Mouse (Mus musculus): ENCODE measurements at regions not wholly inside any gene's neighbourhood (a gene's known extent, or its start where the extent isn't known, plus 50 kb on each side); places are given as distances from the start of the nearest gene placed in this dataset.

DNA sequence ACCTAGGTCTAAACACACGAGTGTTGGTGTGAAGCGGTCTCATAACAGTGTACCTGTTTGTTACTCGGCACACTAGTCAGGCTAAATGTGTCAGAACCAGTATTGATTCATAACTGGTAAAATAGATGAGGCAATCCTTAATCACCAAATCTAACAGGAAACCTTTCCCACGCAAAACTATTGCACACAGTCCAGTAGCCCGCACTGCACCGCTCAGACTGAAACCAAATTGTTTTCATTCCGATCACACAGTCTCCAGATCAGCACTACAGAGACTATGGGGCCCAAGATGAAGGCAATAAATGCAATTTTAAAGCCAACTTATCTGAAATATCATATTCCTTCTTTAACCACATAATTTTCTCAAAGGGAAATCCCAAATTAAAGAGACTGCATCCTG is 246.1 kb upstream of the Smim15 start:
- TF ChIP-seq CTCF (IDR thresholded peaks at IDR 0.05; ENCODE audit: low read depth) (no peak), EP300 (IDR thresholded peaks at IDR 0.05; ENCODE audit: low read depth) (no peak)
- H3K9me3 ChIP-seq (replicated peaks; ENCODE audit: control insufficient read depth, low read length), result no peaks in the 10 kb centered on the region
- no peaks in the 10 kb centered on the region for H3K4me1 ChIP-seq (ENCODE audit: control insufficient read depth, insufficient read depth)
- WGBS, result 62% methylated on average over 7 of the region's 7 CpGs
- H3K36me3 ChIP-seq (replicated peaks; ENCODE audit: control insufficient read depth, insufficient read depth, low read length), result no peaks in the 10 kb centered on the region
- no peak overlapping the region for H3K9ac ChIP-seq (replicated peaks; ENCODE audit: low read depth, low read length)
- H3K4me3 ChIP-seq (ENCODE audit: low read depth, low read length), result no peak overlapping the region
- no peaks in the 10 kb centered on the region for H3K27me3 ChIP-seq (ENCODE audit: control insufficient read depth, insufficient read depth, low read length)
- no peak overlapping the region for H3K27ac ChIP-seq (ENCODE audit: low read depth)
- ATAC-seq (ENCODE audit: insufficient read depth, low read depth) (no peak), DNase-seq (ENCODE audit: low spot score) (no peak)
- no peak overlapping the region for H3K4me2 ChIP-seq (ENCODE audit: low read depth, low read length)

DNA sequence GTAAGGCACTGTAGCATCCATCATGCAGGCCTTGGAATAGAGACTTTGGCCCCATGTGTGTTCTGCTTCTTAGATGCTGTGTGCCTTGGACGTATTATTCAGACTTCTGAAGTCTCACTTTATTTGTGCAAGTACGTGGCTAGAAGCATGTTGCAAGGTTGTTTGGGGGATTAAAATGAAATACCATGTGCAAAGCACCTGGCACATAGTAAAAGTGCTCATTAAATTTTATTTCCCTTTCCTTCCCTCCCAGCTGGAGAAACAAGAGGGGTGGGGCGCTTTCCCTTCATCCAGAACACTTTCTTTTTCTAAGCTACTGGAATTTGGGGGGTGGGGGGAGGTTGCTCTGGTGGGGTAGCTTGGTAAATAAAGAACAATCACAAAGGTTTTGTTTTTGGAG is 248.7 kb upstream of the Smim15 start:
- ATAC-seq (ENCODE audit: insufficient read depth, low read depth) (no peak), DNase-seq (ENCODE audit: low spot score) (no peak)
- H3K9me3 ChIP-seq (replicated peaks; ENCODE audit: control insufficient read depth, low read length), result no peaks in the 10 kb centered on the region
- 88% methylated on average over 3 of the region's 3 CpGs for WGBS
- H3K4me1 ChIP-seq (ENCODE audit: control insufficient read depth, insufficient read depth), result peaks cover 13% of the 10 kb centered on the region; the same call in 1 of the 2 replicates
- no peaks in the 10 kb centered on the region for H3K27me3 ChIP-seq (ENCODE audit: control insufficient read depth, insufficient read depth, low read length)
- no peak overlapping the region for H3K27ac ChIP-seq (ENCODE audit: low read depth)
- TF ChIP-seq EP300 (IDR thresholded peaks at IDR 0.05; ENCODE audit: low read depth), result no peak
- no peak for TF ChIP-seq CTCF (IDR thresholded peaks at IDR 0.05; ENCODE audit: low read depth)
- H3K4me2 ChIP-seq (ENCODE audit: low read depth, low read length), result no peak overlapping the region
- H3K4me3 ChIP-seq (ENCODE audit: low read depth, low read length), result no peak overlapping the region
- H3K9ac ChIP-seq (replicated peaks; ENCODE audit: low read depth, low read length), result no peak overlapping the region
- no peaks in the 10 kb centered on the region for H3K36me3 ChIP-seq (replicated peaks; ENCODE audit: control insufficient read depth, insufficient read depth, low read length)

DNA sequence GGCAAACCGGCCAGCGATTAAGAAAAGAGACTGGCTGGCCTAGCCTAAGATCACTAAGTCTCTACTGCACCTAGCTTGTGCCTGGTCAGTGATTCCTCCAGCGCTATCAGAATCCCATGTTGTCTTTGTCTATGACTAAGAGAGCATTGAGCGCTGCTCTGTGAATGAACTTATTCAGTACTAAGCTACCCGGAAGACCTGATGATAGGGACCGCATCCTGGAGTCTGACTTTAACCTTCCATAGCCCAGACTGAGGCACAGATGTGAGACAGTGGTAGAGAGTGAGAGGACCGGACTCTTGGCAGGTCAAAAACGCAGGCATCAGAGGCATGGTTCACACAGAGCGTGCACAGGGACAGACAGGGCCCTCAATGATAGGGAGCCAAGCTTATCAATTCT is 252.5 kb upstream of the Smim15 start:
- TF ChIP-seq EP300 (IDR thresholded peaks at IDR 0.05; ENCODE audit: low read depth), result no peak
- no peak for TF ChIP-seq CTCF (IDR thresholded peaks at IDR 0.05; ENCODE audit: low read depth)
- no peak overlapping the region for H3K4me3 ChIP-seq (ENCODE audit: low read depth, low read length)
- no peaks in the 10 kb centered on the region for H3K9me3 ChIP-seq (replicated peaks; ENCODE audit: control insufficient read depth, low read length)
- H3K27ac ChIP-seq (ENCODE audit: low read depth), result no peak overlapping the region
- H3K4me2 ChIP-seq (ENCODE audit: low read depth, low read length), result no peak overlapping the region
- no peak overlapping the region for H3K9ac ChIP-seq (replicated peaks; ENCODE audit: low read depth, low read length)
- H3K4me1 ChIP-seq (ENCODE audit: control insufficient read depth, insufficient read depth), result peaks cover 13% of the 10 kb centered on the region; the same call in 1 of the 2 replicates
- no peaks in the 10 kb centered on the region for H3K36me3 ChIP-seq (replicated peaks; ENCODE audit: control insufficient read depth, insufficient read depth, low read length)
- 59% methylated on average over 9 of the region's 9 CpGs for WGBS
- DNase-seq (ENCODE audit: low spot score) (no peak), ATAC-seq (ENCODE audit: insufficient read depth, low read depth) (peak; percentile 53; the same call in 1 of the 2 replicates)
- no peaks in the 10 kb centered on the region for H3K27me3 ChIP-seq (ENCODE audit: control insufficient read depth, insufficient read depth, low read length)

- DNase-seq (ENCODE audit: low spot score) (no peak), ATAC-seq (ENCODE audit: insufficient read depth, low read depth) (no peak)
These were observed 259.3 kb upstream of the Smim15 start for GRCm38 (mm10) chr13:107784971-107785370.

GRCm38 (mm10) chr13:107781741-107782140 is 262.5 kb upstream of the Smim15 start:
- no peaks in the 10 kb centered on the region for H3K27me3 ChIP-seq (ENCODE audit: control insufficient read depth, insufficient read depth, low read length)
- no peak overlapping the region for H3K9ac ChIP-seq (replicated peaks; ENCODE audit: low read depth, low read length)
- DNase-seq (ENCODE audit: low spot score), result no peak
- no peak overlapping the region for H3K27ac ChIP-seq (ENCODE audit: low read depth)
- H3K9me3 ChIP-seq (replicated peaks; ENCODE audit: control insufficient read depth, low read length), result no peaks in the 10 kb centered on the region
- no peak for ATAC-seq (ENCODE audit: insufficient read depth, low read depth)
- H3K4me1 ChIP-seq (ENCODE audit: control insufficient read depth, insufficient read depth), result no peaks in the 10 kb centered on the region
- no peak overlapping the region for H3K4me3 ChIP-seq (ENCODE audit: low read depth, low read length)
- WGBS, result 88% methylated on average over 8 of the region's 8 CpGs
- TF ChIP-seq CTCF (IDR thresholded peaks at IDR 0.05; ENCODE audit: low read depth) (no peak), EP300 (IDR thresholded peaks at IDR 0.05; ENCODE audit: low read depth) (no peak)
- H3K4me2 ChIP-seq (ENCODE audit: low read depth, low read length), result no peak overlapping the region
- H3K36me3 ChIP-seq (replicated peaks; ENCODE audit: control insufficient read depth, insufficient read depth, low read length), result no peaks in the 10 kb centered on the region

More at GRCm38 (mm10) chr13:107784971-107785370, 259.3 kb upstream of the Smim15 start:
- Histone ChIP-seq H3K27ac (ENCODE audit: low read depth) (no peak overlapping the region), H3K36me3 (replicated peaks; ENCODE audit: control insufficient read depth, insufficient read depth, low read length) (no peaks in the 10 kb centered on the region), H3K9me3 (replicated peaks; ENCODE audit: control insufficient read depth, low read length) (no peaks in the 10 kb centered on the region), H3K9ac (replicated peaks; ENCODE audit: low read depth, low read length) (no peak overlapping the region), H3K4me1 (ENCODE audit: control insufficient read depth, insufficient read depth) (no peaks in the 10 kb centered on the region), H3K4me2 (ENCODE audit: low read depth, low read length) (no peak overlapping the region), H3K27me3 (ENCODE audit: control insufficient read depth, insufficient read depth, low read length) (no peaks in the 10 kb centered on the region), H3K4me3 (ENCODE audit: low read depth, low read length) (no peak overlapping the region)
- TF ChIP-seq EP300 (IDR thresholded peaks at IDR 0.05; ENCODE audit: low read depth) (no peak), CTCF (IDR thresholded peaks at IDR 0.05; ENCODE audit: low read depth) (no peak)
- 61% methylated on average over 5 of the region's 5 CpGs for WGBS

DNA sequence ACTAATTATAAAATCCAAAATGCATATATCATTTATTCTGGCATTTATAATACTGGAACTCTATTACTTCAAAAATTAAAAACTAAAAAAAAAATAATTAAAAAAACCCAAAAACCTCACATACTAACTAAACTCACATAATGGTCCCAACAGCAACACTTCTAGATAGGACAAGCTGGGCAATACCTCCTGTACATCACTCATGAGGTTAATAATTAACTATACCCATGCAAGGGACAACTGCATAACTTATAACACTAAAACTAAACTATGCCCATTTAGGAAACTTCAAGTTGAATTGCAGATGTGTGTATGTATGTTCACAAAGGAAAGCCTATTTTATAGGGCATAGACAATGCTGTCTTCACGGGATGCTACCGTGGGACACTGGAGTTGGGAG is 263.0 kb upstream of the Smim15 start:
- Histone ChIP-seq H3K27ac (ENCODE audit: low read depth) (no peak overlapping the region), H3K27me3 (ENCODE audit: control insufficient read depth, insufficient read depth, low read length) (no peaks in the 10 kb centered on the region), H3K4me3 (ENCODE audit: low read depth, low read length) (no peak overlapping the region), H3K36me3 (replicated peaks; ENCODE audit: control insufficient read depth, insufficient read depth, low read length) (no peaks in the 10 kb centered on the region), H3K9me3 (replicated peaks; ENCODE audit: control insufficient read depth, low read length) (no peaks in the 10 kb centered on the region), H3K9ac (replicated peaks; ENCODE audit: low read depth, low read length) (no peak overlapping the region), H3K4me2 (ENCODE audit: low read depth, low read length) (no peak overlapping the region), H3K4me1 (ENCODE audit: control insufficient read depth, insufficient read depth) (no peaks in the 10 kb centered on the region)
- 94% methylated on average over 2 of the region's 2 CpGs for WGBS
- DNase-seq (ENCODE audit: low spot score) (no peak), ATAC-seq (ENCODE audit: insufficient read depth, low read depth) (no peak)
- TF ChIP-seq CTCF (IDR thresholded peaks at IDR 0.05; ENCODE audit: low read depth), result no peak
